Mouse (Mus musculus) E14TG2a.4 (cell line): Measurements from ENCODE around the gene Gfap.
A peak's percentile ranks its signal among the peaks of the same experiment; 100 is the strongest.

ENCODE experiments used
- H3K27me3 ChIP-seq: 2 replicates; pipeline ENCODE4 v1.6.1; 2014; ENCODE audit warnings: low read length, control low read depth; ENCODE audit not compliant: insufficient read depth
- H3K36me3 ChIP-seq: 2 replicates; pipeline ENCODE4 v1.6.1; 2014; ENCODE audit warnings: low read length, control low read depth; ENCODE audit not compliant: insufficient read depth
- H3K4me1 ChIP-seq: replicated peaks from 2 replicates; pipeline ENCODE4 v1.6.1; 2014; ENCODE audit warnings: low read depth, low read length, control low read depth
- H3K4me3 ChIP-seq: replicated peaks from 2 replicates; pipeline ENCODE4 v1.5.1; 2014; ENCODE audit warnings: mild to moderate bottlenecking, low read length
- H3K9me3 ChIP-seq: 2 replicates; pipeline ENCODE4 v1.6.1; 2014; ENCODE audit warnings: low read length, control low read depth
- CTCF ChIP-seq: conservative IDR thresholded peaks from 2 replicates; pipeline ENCODE4 v1.5.1; 2014; ENCODE audit warnings: low read length
- NANOG ChIP-seq: IDR thresholded peaks from 2 replicates; pipeline ENCODE4 v1.6.1; 2014; ENCODE audit warnings: borderline replicate concordance, low read length, mixed read lengths
- POU5F1 ChIP-seq: IDR thresholded peaks from 2 replicates; pipeline ENCODE4 v1.6.1; 2014; ENCODE audit warnings: low read length, borderline replicate concordance

Gene Gfap

GRCm38 (mm10) chr11:102888135-102888534 lies 12.6 kb downstream of the Gfap start:
- Histone ChIP-seq H3K9me3 (peaks cover 14% of the 10 kb centered on the region), H3K4me3 (no peak overlapping the region), H3K4me1 (peaks cover 1% of the 10 kb centered on the region), H3K36me3 (no peaks in the 10 kb centered on the region), H3K27me3 (peaks cover 44% of the 10 kb centered on the region)
- TF ChIP-seq CTCF, result no peak
- no peak for TF ChIP-seq NANOG
- TF ChIP-seq POU5F1, result no peak

GRCm38 (mm10) chr11:102887433-102887832 lies 13.3 kb downstream of the Gfap start:
- TF ChIP-seq POU5F1 (no peak), NANOG (no peak), CTCF (no peak)
- peaks cover 45% of the 10 kb centered on the region for H3K27me3 ChIP-seq
- peaks cover 14% of the 10 kb centered on the region for H3K9me3 ChIP-seq
- H3K4me1 ChIP-seq, result no peaks in the 10 kb centered on the region; the same call in 1 of the 2 replicates
- H3K4me3 ChIP-seq, result no peak overlapping the region
- no peaks in the 10 kb centered on the region for H3K36me3 ChIP-seq

- Histone ChIP-seq H3K4me3 (no peak within 1 kb of the TSS), H3K9me3 (peaks cover 14% of the 10 kb centered on the region), H3K36me3 (no peaks in the 10 kb centered on the region), H3K27me3 (peaks cover 36% of the 10 kb centered on the region), H3K4me1 (peaks cover 11% of the 10 kb centered on the region)
- TF ChIP-seq CTCF (no peak), NANOG (no peak), POU5F1 (no peak)
Observed at GRCm38 (mm10) chr11:102884616-102885219, 16.0 kb downstream of the Gfap start, which contains the start of gene Fam187a. Gene Fam187a, plus strand, starts transcription at chr11:102885169.

GRCm38 (mm10) chr11:102881314-102882198 lies 19.2 kb downstream of the Gfap start:
- Histone ChIP-seq H3K9me3 (peaks cover 14% of the 10 kb centered on the region), H3K4me1 (peaks cover 23% of the 10 kb centered on the region), H3K36me3 (peaks cover 18% of the 10 kb centered on the region), H3K27me3 (peaks cover 20% of the 10 kb centered on the region), H3K4me3 (peak overlapping the region; percentile 95)
- TF ChIP-seq POU5F1 (no peak), CTCF (no peak), NANOG (no peak)

- H3K36me3 ChIP-seq, result peaks cover 26% of the 10 kb centered on the region
- peaks cover 6% of the 10 kb centered on the region for H3K9me3 ChIP-seq
- TF ChIP-seq CTCF, result no peak
- TF ChIP-seq POU5F1, result no peak
- no peak for TF ChIP-seq NANOG
Observed at GRCm38 (mm10) chr11:102880585-102881313, 20.0 kb downstream of the Gfap start, which contains the start of the genes Eftud2 and Ccdc103. Gene Eftud2, minus strand, starts transcription at chr11:102880985. Gene Ccdc103, plus strand, starts transcription at chr11:102881204.

GRCm38 (mm10) chr11:102879558-102879957 lies 21.2 kb downstream of the Gfap start:
- Histone ChIP-seq H3K27me3 (peaks cover 13% of the 10 kb centered on the region), H3K4me3 (peak overlapping the region; percentile 95), H3K9me3 (no peaks in the 10 kb centered on the region), H3K36me3 (peaks cover 38% of the 10 kb centered on the region), H3K4me1 (peaks cover 23% of the 10 kb centered on the region)
- TF ChIP-seq CTCF, result no peak
- TF ChIP-seq POU5F1, result no peak
- TF ChIP-seq NANOG, result no peak

More at GRCm38 (mm10) chr11:102880585-102881313, 20.0 kb downstream of the Gfap start, which contains the start of the genes Eftud2 and Ccdc103:
- H3K27me3 ChIP-seq, result peaks cover 13% of the 10 kb centered on the region
- peak within 1 kb of the TSS; percentile 95 for H3K4me3 ChIP-seq
- H3K4me1 ChIP-seq, result peaks cover 23% of the 10 kb centered on the region

GRCm38 (mm10) chr11:102874801-102875334 lies 25.8 kb downstream of the Gfap start:
- Histone ChIP-seq H3K4me3 (no peak overlapping the region), H3K27me3 (no peaks in the 10 kb centered on the region), H3K36me3 (peaks cover 80% of the 10 kb centered on the region), H3K4me1 (peaks cover 13% of the 10 kb centered on the region), H3K9me3 (no peaks in the 10 kb centered on the region)
- no peak for TF ChIP-seq NANOG
- no peak for TF ChIP-seq CTCF
- TF ChIP-seq POU5F1, result no peak

GRCm38 (mm10) chr11:102864272-102864671 lies 36.4 kb downstream of the Gfap start:
- Histone ChIP-seq H3K9me3 (no peaks in the 10 kb centered on the region), H3K4me1 (no peaks in the 10 kb centered on the region), H3K4me3 (no peak overlapping the region), H3K36me3 (peaks cover 98% of the 10 kb centered on the region), H3K27me3 (no peaks in the 10 kb centered on the region)
- TF ChIP-seq NANOG (no peak), CTCF (peak; percentile 38), POU5F1 (no peak)
